Mouse (Mus musculus) lung, postnatal 0 days (tissue): ENCODE measurements at regions not wholly inside any gene's neighbourhood (a gene's known extent, or its start where the extent isn't known, plus 50 kb on each side); places are given as distances from the start of the nearest gene placed in this dataset.

Experiments used
- ATAC-seq: fragments of 200-750 bp; cut with Nextera tagmentation; 2 replicates; pipeline ENCODE4 v1.8.0; 2017; ENCODE audit warnings: moderate library complexity
- DNase-seq: peaks from one replicate; pipeline ENCODE4 v3.0.0-alpha.2; 2016; ENCODE audit warnings: low spot score
- H3K27ac ChIP-seq: fragments of 300-500 bp; sonication (generic); 2 replicates; pipeline ENCODE4 v1.5.1; 2014; ENCODE audit warnings: antibody characterized with exemption, mild to moderate bottlenecking, low read length, mixed read lengths
- H3K27me3 ChIP-seq: fragments of 300-500 bp; sonication (generic); replicated peaks from 2 replicates; pipeline ENCODE4 v1.6.1; 2014; ENCODE audit warnings: low read length, mixed read lengths; ENCODE audit not compliant: insufficient read depth
- H3K36me3 ChIP-seq: fragments of 300-500 bp; sonication (generic); 2 replicates; pipeline ENCODE4 v1.6.1; 2014; ENCODE audit warnings: low read length, mixed read lengths; ENCODE audit not compliant: insufficient read depth
- H3K4me1 ChIP-seq: fragments of 300-500 bp; sonication (generic); 2 replicates; pipeline ENCODE4 v1.6.1; 2014; ENCODE audit warnings: antibody characterized with exemption, low read depth, low read length, mixed read lengths; ENCODE audit not compliant: insufficient read depth
- H3K4me2 ChIP-seq: fragments of 300-500 bp; sonication (generic); replicated peaks from 2 replicates; pipeline ENCODE4 v1.6.1; 2014; ENCODE audit warnings: low read depth, mild to moderate bottlenecking, low read length, moderate library complexity, mixed read lengths
- H3K4me3 ChIP-seq: fragments of 300-500 bp; sonication (generic); 2 replicates; pipeline ENCODE4 v1.5.1; 2014; ENCODE audit warnings: low read depth, low read length
- H3K9ac ChIP-seq: fragments of 300-500 bp; sonication (generic); replicated peaks from 2 replicates; pipeline ENCODE4 v1.6.1; 2014; ENCODE audit warnings: low read depth, mild to moderate bottlenecking
- H3K9me3 ChIP-seq: fragments of 300-500 bp; sonication (generic); 2 replicates; pipeline ENCODE4 v1.6.1; 2016; ENCODE audit warnings: low read length, mixed read lengths
- CTCF ChIP-seq: IDR thresholded peaks from 2 replicates; pipeline ENCODE4 v1.5.1; 2016; ENCODE audit warnings: antibody characterized with exemption, mild to moderate bottlenecking
- EP300 ChIP-seq: IDR thresholded peaks from 2 replicates; pipeline ENCODE4 v1.6.1; 2016; ENCODE audit warnings: antibody characterized with exemption, mild to moderate bottlenecking, control low read depth
- WGBS: fragments of 180-500 bp; shearing (Covaris S2); extraction: QIAGEN DNeasy Blood & Tissue Kit; methylation state at CpG from one replicate; pipeline ENCODE4 v1.1.7; 2014; 5-methylcytosine and 5-hydroxymethylcytosine counted together

DNA sequence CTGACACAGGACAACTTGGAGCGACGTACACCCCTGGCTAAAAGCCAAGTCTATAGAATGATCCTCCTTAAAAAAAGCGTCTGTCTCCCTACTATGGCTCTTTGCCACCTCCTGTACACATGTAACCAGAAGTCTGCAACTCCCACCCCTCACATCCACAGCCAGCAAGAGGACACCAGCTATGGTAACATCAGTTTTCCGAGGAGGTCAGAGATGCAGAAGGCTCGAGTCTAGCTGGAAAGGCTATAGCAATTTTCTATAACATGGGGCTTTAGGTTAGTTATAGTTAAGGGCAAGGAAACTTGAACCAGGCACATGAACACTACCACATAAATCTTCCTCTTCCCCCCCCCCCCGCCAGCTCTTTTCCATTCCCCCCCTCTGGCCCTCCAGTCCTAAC, 240.2 kb downstream of the H2al1j start:
- 51% methylated on average over 6 of the region's 6 CpGs for WGBS
- Histone ChIP-seq H3K27ac (no peak overlapping the region), H3K9ac (no peak overlapping the region), H3K9me3 (no peaks in the 10 kb centered on the region), H3K4me3 (no peak overlapping the region), H3K4me1 (no peaks in the 10 kb centered on the region), H3K4me2 (no peak overlapping the region), H3K36me3 (no peaks in the 10 kb centered on the region), H3K27me3 (no peaks in the 10 kb centered on the region; the same call in 1 of the 2 replicates)
- TF ChIP-seq EP300: no peak
- no peak for TF ChIP-seq CTCF
- DNase-seq: no peak
- no peak for ATAC-seq

DNA sequence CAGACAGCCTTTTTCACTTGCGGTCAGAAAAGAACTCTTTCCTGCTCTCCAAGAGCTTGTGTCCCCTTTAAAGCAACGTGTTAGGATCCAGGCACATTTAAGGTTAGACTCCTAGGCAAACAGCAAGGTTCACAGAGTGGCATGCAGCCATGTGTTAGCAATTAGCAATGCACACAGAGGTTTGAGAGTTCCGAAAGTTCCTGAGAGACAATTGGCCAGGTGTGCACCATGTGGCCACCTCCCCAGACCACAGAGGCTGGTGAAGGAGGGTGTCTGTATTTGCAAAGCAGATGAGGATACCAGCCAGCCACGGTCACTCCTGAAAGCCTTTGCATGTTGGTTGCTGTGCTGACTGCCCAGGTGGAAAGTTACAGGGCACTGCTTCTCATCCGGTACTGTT, 240.6 kb downstream of the H2al1j start:
- no peaks in the 10 kb centered on the region for H3K36me3 ChIP-seq
- ATAC-seq (no peak), DNase-seq (no peak)
- H3K4me3 ChIP-seq: no peak overlapping the region
- H3K27ac ChIP-seq: no peak overlapping the region
- no peak overlapping the region for H3K4me2 ChIP-seq
- 62% methylated on average over 5 of the region's 5 CpGs for WGBS
- no peaks in the 10 kb centered on the region for H3K9me3 ChIP-seq
- no peak overlapping the region for H3K9ac ChIP-seq
- H3K4me1 ChIP-seq: no peaks in the 10 kb centered on the region
- H3K27me3 ChIP-seq: no peaks in the 10 kb centered on the region; the same call in 1 of the 2 replicates
- no peak for TF ChIP-seq CTCF

DNA sequence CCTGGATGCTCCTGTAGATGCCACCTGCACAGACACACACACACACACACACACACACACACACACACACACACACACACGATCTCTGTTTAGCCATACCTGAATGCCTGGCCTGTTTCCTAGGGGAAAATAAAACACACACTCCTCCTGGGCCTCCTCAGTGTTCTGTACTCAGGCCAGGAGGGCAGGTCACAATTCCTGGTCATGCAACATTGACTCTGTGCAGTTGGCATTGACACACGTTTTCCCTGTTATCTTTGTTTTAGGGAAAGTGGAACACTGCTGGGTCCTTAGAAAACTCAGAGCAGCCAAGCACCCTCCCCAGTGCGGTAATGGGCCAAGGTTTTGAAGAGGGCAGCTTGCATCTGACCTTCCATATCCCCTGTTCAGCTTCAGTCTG, 246.7 kb downstream of the H2al1j start:
- DNase-seq: no peak
- Histone ChIP-seq H3K27ac (no peak overlapping the region), H3K4me3 (no peak overlapping the region), H3K27me3 (no peaks in the 10 kb centered on the region), H3K4me2 (no peak overlapping the region), H3K4me1 (no peaks in the 10 kb centered on the region), H3K9ac (no peak overlapping the region), H3K9me3 (no peaks in the 10 kb centered on the region), H3K36me3 (no peaks in the 10 kb centered on the region)
- TF ChIP-seq EP300 (no peak), CTCF (no peak)
- ATAC-seq: no peak
- 71% methylated on average over 3 of the region's 3 CpGs for WGBS

DNA sequence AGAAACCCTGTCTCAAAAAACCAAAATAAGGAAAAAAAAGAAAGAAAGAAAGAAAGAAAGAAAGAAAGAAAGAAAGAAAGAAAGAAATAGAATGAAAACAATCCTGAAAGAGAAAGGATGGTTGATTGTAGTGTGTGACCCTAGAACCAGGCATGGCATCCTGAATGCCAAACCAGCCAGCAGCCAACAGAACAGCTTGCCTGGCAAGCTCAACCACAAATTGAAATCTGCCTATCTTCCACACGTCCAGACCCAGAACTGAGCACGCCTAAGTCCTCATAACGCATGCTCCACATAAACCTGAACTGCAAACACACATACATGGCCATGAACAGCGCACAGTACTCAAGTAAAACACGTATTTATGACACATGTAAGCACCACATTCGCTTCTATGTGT, 247.9 kb downstream of the H2al1j start:
- Histone ChIP-seq H3K9ac (no peak overlapping the region), H3K36me3 (no peaks in the 10 kb centered on the region), H3K27me3 (no peaks in the 10 kb centered on the region), H3K4me3 (no peak overlapping the region), H3K4me2 (no peak overlapping the region), H3K27ac (no peak overlapping the region), H3K4me1 (no peaks in the 10 kb centered on the region), H3K9me3 (no peaks in the 10 kb centered on the region)
- WGBS: 83% methylated on average over 6 of the region's 6 CpGs
- TF ChIP-seq EP300: no peak
- no peak for TF ChIP-seq CTCF
- DNase-seq (no peak), ATAC-seq (no peak)

DNA sequence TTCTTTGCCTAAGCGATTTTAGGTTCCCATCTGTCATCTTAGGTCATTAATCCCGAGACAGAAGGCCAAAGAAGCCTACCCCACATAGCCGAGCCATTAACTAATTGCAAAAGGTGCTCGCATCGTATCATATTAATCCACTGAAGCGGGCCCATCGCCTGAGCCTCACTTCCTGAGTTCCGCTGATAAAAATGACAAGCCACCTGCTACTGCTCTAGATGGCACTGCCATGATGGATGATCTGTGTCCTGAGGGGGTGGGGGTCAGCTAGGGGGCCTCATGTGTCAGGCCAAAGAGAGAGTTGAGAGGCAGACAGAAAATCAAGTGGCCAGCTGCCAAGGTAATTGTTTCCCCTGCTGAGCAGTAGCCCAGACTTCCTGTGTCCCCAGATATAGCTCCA, 248.7 kb downstream of the H2al1j start:
- 45% methylated on average over 8 of the region's 8 CpGs for WGBS

DNA sequence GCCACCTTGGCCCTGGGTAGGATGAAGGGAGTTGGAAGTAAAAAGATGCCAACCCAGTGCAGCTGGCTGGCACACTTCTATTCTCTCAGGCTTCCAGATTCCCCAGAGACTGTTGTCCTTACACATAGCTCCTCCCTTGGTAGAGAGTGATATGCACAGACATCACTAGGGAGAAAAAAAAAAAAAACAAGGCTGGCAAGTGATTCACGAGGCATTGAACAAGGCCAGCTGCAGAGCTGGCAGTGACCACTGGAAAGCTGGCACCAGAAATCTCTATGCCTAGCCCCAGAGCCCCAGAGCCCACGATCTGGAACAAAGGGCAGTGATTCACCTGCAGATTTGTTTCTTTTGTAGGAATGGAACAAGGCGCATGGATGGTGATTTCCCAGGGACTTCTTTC, 249.7 kb downstream of the H2al1j start:
- Histone ChIP-seq H3K4me1 (no peaks in the 10 kb centered on the region), H3K36me3 (no peaks in the 10 kb centered on the region), H3K4me3 (no peak overlapping the region), H3K9me3 (no peaks in the 10 kb centered on the region), H3K4me2 (no peak overlapping the region), H3K27ac (no peak overlapping the region), H3K9ac (no peak overlapping the region), H3K27me3 (no peaks in the 10 kb centered on the region)
- TF ChIP-seq EP300 (no peak), CTCF (no peak)
- ATAC-seq (no peak), DNase-seq (no peak)
- WGBS: 69% methylated on average over 3 of the region's 3 CpGs

More for the DNA sequence above, 248.7 kb downstream of the H2al1j start:
- H3K4me3 ChIP-seq: no peak overlapping the region
- H3K9ac ChIP-seq: no peak overlapping the region
- no peak for DNase-seq
- TF ChIP-seq CTCF (no peak), EP300 (no peak)
- no peaks in the 10 kb centered on the region for H3K27me3 ChIP-seq
- H3K4me2 ChIP-seq: no peak overlapping the region
- H3K4me1 ChIP-seq: no peaks in the 10 kb centered on the region
- H3K9me3 ChIP-seq: no peaks in the 10 kb centered on the region
- no peaks in the 10 kb centered on the region for H3K36me3 ChIP-seq
- no peak overlapping the region for H3K27ac ChIP-seq
- no peak for ATAC-seq

DNA sequence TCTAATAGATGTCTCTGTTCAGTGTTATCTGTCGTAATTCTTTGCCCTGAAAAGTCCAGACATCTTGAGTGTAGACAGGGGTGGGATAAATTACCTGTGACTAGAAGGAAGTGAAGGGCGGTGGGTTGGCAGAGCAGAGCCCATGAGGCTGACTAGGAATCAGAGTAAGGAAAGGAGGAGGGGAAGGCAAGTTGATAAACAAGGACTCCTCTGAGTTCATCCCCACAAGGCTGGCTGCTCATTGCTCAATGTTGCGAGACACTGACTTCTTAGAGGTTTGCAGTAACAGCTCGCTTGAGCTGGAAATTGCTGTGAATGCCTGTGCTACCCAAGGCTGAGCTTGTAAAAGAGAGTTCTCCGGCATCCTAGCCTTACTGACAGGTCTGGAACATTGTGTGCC, 257.7 kb downstream of the H2al1j start:
- WGBS: 63% methylated on average over 5 of the region's 5 CpGs
- TF ChIP-seq CTCF (no peak), EP300 (no peak)
- Histone ChIP-seq H3K27ac (no peak overlapping the region), H3K36me3 (no peaks in the 10 kb centered on the region), H3K27me3 (no peaks in the 10 kb centered on the region), H3K9me3 (no peaks in the 10 kb centered on the region), H3K4me3 (no peak overlapping the region), H3K9ac (no peak overlapping the region), H3K4me2 (no peak overlapping the region), H3K4me1 (no peaks in the 10 kb centered on the region)
- DNase-seq: no peak
- no peak for ATAC-seq
